In genomic region chr9:42883006-42883759, GRCm38 (mm10) we compare ENCODE assay signal across 24 mouse cellular contexts.
"Had no signal": no experiment of that assay in that cellular context is flagged by ENCODE, and none has a peak within 500 bp of the region (broad histone marks: within the 10 kb centered on the region; RNA-seq: fewer than 3 reads in every experiment).

No protein-coding gene starts in this region.

- H3K4me2 ChIP-seq: heart, embryonic 11.5 days; heart, embryonic 13.5 days; heart, embryonic 15.5 days; hindbrain, embryonic 13.5 days; hindbrain, embryonic 15.5 days; kidney, embryonic 15.5 days; limb, embryonic 13.5 days; limb, embryonic 15.5 days; liver, embryonic 12.5 days had no signal

- H3K27me3 ChIP-seq: hindbrain, embryonic 15.5 days had no signal

- H3K36me3 ChIP-seq: heart, embryonic 13.5 days; heart, embryonic 15.5 days; hindbrain, embryonic 13.5 days; hindbrain, embryonic 15.5 days; kidney, embryonic 15.5 days; limb, embryonic 13.5 days; limb, embryonic 15.5 days; liver, embryonic 12.5 days had no signal

- H3K9ac ChIP-seq: heart, embryonic 13.5 days; heart, embryonic 15.5 days; hindbrain, embryonic 13.5 days; hindbrain, embryonic 15.5 days; kidney, embryonic 15.5 days; limb, embryonic 13.5 days; limb, embryonic 15.5 days; liver, embryonic 12.5 days; liver, embryonic 14.5 days had no signal

- H3K9me3 ChIP-seq: heart, embryonic 13.5 days; heart, embryonic 15.5 days; hindbrain, embryonic 13.5 days; hindbrain, embryonic 15.5 days; kidney, embryonic 15.5 days; limb, embryonic 13.5 days; limb, embryonic 15.5 days; liver, embryonic 12.5 days had no signal

- ATAC-seq: hindbrain, postnatal 0 days; liver, embryonic 12.5 days had no signal

- H3K27ac ChIP-seq: heart, adult 2 months; heart, embryonic 13.5 days; heart, embryonic 15.5 days; hindbrain, embryonic 13.5 days; hindbrain, embryonic 15.5 days; hindbrain, postnatal 0 days; kidney, embryonic 15.5 days; kidney, postnatal 0 days; limb, embryonic 13.5 days; limb, embryonic 15.5 days; liver, embryonic 12.5 days; liver, embryonic 14.5 days had no signal

- DNase-seq: gastrocnemius, postnatal 14 days; gastrocnemius, postnatal 36 days; heart, adult 2 months; heart, postnatal 14 days; heart, postnatal 36 days; kidney, adult 11 months; kidney, adult 2 months; kidney, postnatal 14 days; kidney, postnatal 36 days; layer of hippocampus, adult 9-11 months; layer of hippocampus, postnatal 36 days; left cerebral cortex, postnatal 4 days had no signal

- H3K4me3 ChIP-seq: heart, adult 2 months; heart, embryonic 13.5 days; heart, embryonic 15.5 days; hindbrain, embryonic 13.5 days; hindbrain, embryonic 15.5 days; kidney, embryonic 15.5 days; limb, embryonic 13.5 days; limb, embryonic 15.5 days; liver, embryonic 12.5 days had no signal
